Mouse (Mus musculus): ENCODE results near the gene Ccl6. TPM values are rescaled to one million over a fixed set of nuclear protein-coding genes. Genes with fewer than 3 reads are reported as not detected.

Gene Ccl6
- total RNA-seq (2021): 1 to 10 TPM; 1.4 to 1.9 TPM
- long read RNA-seq, experiment 1: 0 reads
- long read RNA-seq, experiment 2, partial matches to known transcripts: 0 of 1 reads
- long read RNA-seq, experiment 2, other reads (novel, unspliced or antisense): 0 of 1 reads

GRCm38 (mm10) chr11:83592853-83593252 is at the start of gene Ccl6:
Ccl6 (minus strand) TSS chr11:83593087.
- TF ChIP-seq CTCF (IDR thresholded peaks at IDR 0.05): no peak
- intact Hi-C loops (cut with DNase I): no loop called here

GRCm38 (mm10) chr11:83641216-83641615 is 48.3 kb upstream of the Ccl6 start:
- DNase-seq (ENCODE audit: extremely low spot score in 1 of 2, low spot score in 2 of 2): no peak
- Histone ChIP-seq H3K4me3 (no peak overlapping the region), H3K27ac (no peak overlapping the region)
- no peak for TF ChIP-seq CTCF (IDR thresholded peaks at IDR 0.05)
- intact Hi-C loops (cut with DNase I): no loop called here

More at GRCm38 (mm10) chr11:83592853-83593252, at the start of gene Ccl6:
- no peak for DNase-seq (ENCODE audit: extremely low spot score in 1 of 2, low spot score in 2 of 2)
- Histone ChIP-seq H3K4me3 (no peak within 1 kb of the TSS), H3K27ac (no peak within 1 kb of the TSS)

- intact Hi-C loops (cut with DNase I): no loop called here
- no peak overlapping the region for H3K27ac ChIP-seq
- TF ChIP-seq CTCF (IDR thresholded peaks at IDR 0.05): no peak
- no peak for DNase-seq (ENCODE audit: extremely low spot score in 1 of 2, low spot score in 2 of 2)
- no peak overlapping the region for H3K4me3 ChIP-seq
Observed at GRCm38 (mm10) chr11:83640141-83640540, 47.3 kb upstream of the Ccl6 start.

DNA sequence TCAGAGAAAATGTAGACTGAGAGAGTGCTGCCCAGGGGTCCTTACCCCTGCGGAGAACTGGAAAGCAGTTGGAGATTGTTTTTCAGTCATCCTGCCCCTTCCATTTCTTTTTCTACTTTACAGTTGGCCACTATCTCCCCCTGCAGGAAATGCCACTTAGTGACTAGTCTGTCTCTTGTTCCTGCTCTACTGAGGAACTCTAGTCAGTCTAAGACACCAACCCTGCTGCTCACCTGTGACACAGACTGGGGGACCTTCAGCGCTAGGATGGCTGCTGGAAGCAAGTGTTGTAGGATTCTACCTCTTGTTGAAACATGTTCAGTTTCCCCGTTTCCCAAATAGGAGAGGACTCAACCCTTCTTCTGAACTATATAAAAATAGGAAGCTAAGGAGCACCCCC is 46.6 kb upstream of the Ccl6 start:
- no peak for DNase-seq (ENCODE audit: extremely low spot score in 1 of 2, low spot score in 2 of 2)
- Histone ChIP-seq H3K4me3 (no peak overlapping the region), H3K27ac (no peak overlapping the region)
- TF ChIP-seq CTCF (IDR thresholded peaks at IDR 0.05): no peak; the same call in none of the 2 replicates
- intact Hi-C loops (cut with DNase I): loop anchor here (5.0 to 10.0 kb wide), 2 partner anchors 98 to 195 kb away; no protein-coding TSS in a partner anchor

GRCm38 (mm10) chr11:83638934-83639333 is 46.0 kb upstream of the Ccl6 start:
- DNase-seq (ENCODE audit: extremely low spot score in 1 of 2, low spot score in 2 of 2): no peak
- H3K4me3 ChIP-seq: no peak overlapping the region
- no peak overlapping the region for H3K27ac ChIP-seq
- intact Hi-C loops (cut with DNase I): loop anchor here (5.0 to 10.0 kb wide), 2 partner anchors 98 to 194 kb away; no protein-coding TSS in a partner anchor
- no peak for TF ChIP-seq CTCF (IDR thresholded peaks at IDR 0.05)

DNA sequence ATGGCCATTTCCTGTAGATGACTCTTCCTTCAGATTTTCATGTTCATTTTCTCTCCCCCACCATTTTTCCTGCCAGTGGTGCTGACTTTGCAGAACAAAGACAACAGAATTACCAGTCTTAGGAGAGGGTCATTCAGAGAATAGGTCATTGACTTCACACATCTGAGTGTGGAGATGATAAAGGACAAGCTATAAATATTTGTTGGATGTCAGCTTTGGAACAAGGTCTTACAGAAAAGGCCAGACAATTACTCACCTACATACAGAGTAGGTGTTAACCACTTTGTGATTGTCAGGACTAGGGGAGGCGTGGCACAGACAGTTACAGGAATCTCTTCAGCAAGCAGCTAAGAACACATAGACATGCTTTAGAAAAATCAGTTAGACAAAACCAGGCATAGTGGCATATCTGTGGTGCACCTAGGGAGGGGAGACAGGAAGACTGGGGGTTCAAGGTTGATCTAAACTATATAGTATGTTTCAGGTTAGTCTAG is 43.9 kb upstream of the Ccl6 start:
- intact Hi-C loops (cut with DNase I): loop anchor here (5.0 to 10.0 kb wide), 2 partner anchors 101 to 192 kb away; no protein-coding TSS in a partner anchor
- Histone ChIP-seq H3K27ac (no peak overlapping the region), H3K4me3 (no peak overlapping the region)
- no peak for DNase-seq (ENCODE audit: extremely low spot score in 1 of 2, low spot score in 2 of 2)
- no peak for TF ChIP-seq CTCF (IDR thresholded peaks at IDR 0.05)

DNA sequence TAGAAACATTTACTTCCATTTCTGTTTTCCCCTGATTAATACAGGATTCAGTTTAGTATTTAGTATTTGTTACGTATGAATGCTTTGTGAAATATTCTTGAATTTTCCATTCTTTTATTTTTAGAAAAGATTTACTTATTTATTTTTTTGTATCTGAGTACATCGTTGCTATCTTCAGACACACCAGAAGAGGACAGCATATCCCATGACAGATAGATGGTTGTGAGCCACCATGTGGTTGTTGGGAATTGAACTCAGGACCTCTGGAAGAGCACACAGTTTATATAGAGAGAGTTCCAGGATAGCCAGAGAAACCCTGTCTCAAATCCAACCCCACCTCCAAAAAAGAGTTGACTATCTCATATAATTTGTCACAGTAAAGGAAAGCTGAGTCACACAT is 42.0 kb upstream of the Ccl6 start:
- DNase-seq (ENCODE audit: extremely low spot score in 1 of 2, low spot score in 2 of 2): no peak
- intact Hi-C loops (cut with DNase I): loop anchor here (5.0 to 10.0 kb wide), 3 partner anchors 73 to 190 kb away; no protein-coding TSS in a partner anchor
- Histone ChIP-seq H3K27ac (no peak overlapping the region), H3K4me3 (no peak overlapping the region)
- TF ChIP-seq CTCF (IDR thresholded peaks at IDR 0.05): peak; percentile 23

DNA sequence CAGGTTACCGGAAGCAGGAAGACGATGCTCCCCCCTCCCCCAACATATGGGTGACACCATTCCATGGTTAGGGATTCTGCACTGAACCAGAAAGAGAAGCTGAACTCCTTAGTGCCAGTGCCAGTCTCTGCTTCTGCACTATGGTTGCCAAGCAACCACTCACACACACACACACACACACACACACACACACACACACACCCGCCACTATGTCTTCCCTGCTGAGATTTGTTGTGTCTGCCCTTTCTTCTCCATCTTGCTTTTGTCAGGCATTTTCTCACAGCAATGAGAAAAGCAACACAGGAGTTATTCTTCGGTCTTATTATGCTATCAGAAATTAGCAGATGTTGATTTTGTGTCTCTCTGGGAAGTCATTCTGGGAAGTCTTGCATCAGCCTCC is 41.5 kb upstream of the Ccl6 start:
- no peak overlapping the region for H3K27ac ChIP-seq
- TF ChIP-seq CTCF (IDR thresholded peaks at IDR 0.05): no peak
- no peak for DNase-seq (ENCODE audit: extremely low spot score in 1 of 2, low spot score in 2 of 2)
- H3K4me3 ChIP-seq: no peak overlapping the region
- intact Hi-C loops (cut with DNase I): loop anchor here (5.0 to 10.0 kb wide), 2 partner anchors 72 to 190 kb away; no protein-coding TSS in a partner anchor

GRCm38 (mm10) chr11:83632744-83633143 is 39.9 kb upstream of the Ccl6 start:
- intact Hi-C loops (cut with DNase I): loop anchor here (5.0 to 10.0 kb wide), 2 partner anchors 70 to 188 kb away; no protein-coding TSS in a partner anchor
- no peak overlapping the region for H3K4me3 ChIP-seq
- TF ChIP-seq CTCF (IDR thresholded peaks at IDR 0.05): peak; percentile 14
- H3K27ac ChIP-seq: no peak overlapping the region
- no peak for DNase-seq (ENCODE audit: extremely low spot score in 1 of 2, low spot score in 2 of 2)

DNA sequence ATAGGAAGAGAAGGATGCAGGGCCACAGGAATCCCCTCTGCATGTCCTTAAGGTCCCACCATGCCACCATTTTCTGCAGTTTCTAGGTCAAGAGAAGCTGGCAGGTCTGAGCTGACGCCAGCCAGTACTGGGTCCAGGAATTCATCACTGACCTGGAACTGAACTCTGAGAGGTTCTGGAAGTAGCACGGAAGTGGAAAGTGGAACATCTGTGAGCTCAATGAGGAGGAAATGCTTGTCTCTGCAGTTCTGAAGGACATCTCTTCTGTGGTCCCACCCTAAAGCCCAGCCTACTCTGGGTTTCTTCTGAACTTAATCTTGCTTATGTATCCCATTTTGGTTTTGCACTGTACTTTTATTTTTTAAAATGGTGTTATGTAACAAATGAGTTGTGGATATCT is 38.2 kb upstream of the Ccl6 start:
- Histone ChIP-seq H3K4me3 (no peak overlapping the region), H3K27ac (no peak overlapping the region)
- DNase-seq (ENCODE audit: extremely low spot score in 1 of 2, low spot score in 2 of 2): no peak
- no peak for TF ChIP-seq CTCF (IDR thresholded peaks at IDR 0.05)
- intact Hi-C loops (cut with DNase I): loop anchor here (5.0 to 10.0 kb wide), 2 partner anchors 69 to 186 kb away; no protein-coding TSS in a partner anchor

DNA sequence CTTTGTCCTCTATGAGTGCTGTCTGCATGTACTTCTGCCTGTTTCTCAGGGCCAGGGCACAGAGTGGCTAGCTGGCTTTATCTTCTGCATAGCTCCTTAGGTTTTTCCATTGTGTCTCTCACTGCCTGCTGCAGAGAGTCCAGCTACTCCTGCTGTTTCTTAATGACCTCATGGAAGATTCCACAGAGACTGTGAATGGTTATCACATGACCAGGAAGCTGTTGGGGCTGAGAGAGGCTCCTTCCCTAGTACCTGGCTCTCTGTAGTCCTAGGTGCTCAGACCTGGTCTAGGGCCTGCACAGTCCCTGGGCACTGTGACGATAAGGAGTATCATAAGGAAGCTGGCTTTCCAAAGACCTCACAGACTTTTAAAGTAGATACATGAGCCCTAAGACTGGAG is 37.7 kb upstream of the Ccl6 start:
- intact Hi-C loops (cut with DNase I): loop anchor here (5.0 to 10.0 kb wide), 2 partner anchors 68 to 186 kb away; no protein-coding TSS in a partner anchor
- no peak for TF ChIP-seq CTCF (IDR thresholded peaks at IDR 0.05)

DNA sequence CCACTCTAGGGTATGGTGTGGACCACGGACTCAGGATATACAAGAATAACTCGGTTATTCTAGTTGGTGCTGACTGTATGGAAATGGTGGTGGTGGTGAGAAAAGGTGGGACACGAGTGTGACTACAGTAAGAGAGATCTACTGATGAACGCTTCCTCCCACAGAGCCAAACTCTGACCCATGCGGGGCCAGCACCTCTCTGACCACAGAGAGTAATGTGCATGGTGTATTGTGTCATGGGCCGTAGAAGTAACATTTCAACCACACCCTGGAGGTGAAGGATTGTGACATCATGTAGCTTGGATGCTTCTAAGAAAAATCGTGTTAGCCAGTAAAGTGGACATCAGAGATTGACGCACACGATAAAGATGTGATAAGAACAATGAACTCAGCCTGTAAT is 35.9 kb upstream of the Ccl6 start:
- no peak overlapping the region for H3K27ac ChIP-seq
- no peak for DNase-seq (ENCODE audit: extremely low spot score in 1 of 2, low spot score in 2 of 2)
- intact Hi-C loops (cut with DNase I): no loop called here
- TF ChIP-seq CTCF (IDR thresholded peaks at IDR 0.05): no peak
- H3K4me3 ChIP-seq: no peak overlapping the region

More for the DNA sequence above, 37.7 kb upstream of the Ccl6 start:
- no peak for DNase-seq (ENCODE audit: extremely low spot score in 1 of 2, low spot score in 2 of 2)
- Histone ChIP-seq H3K4me3 (no peak overlapping the region), H3K27ac (no peak overlapping the region)

DNA sequence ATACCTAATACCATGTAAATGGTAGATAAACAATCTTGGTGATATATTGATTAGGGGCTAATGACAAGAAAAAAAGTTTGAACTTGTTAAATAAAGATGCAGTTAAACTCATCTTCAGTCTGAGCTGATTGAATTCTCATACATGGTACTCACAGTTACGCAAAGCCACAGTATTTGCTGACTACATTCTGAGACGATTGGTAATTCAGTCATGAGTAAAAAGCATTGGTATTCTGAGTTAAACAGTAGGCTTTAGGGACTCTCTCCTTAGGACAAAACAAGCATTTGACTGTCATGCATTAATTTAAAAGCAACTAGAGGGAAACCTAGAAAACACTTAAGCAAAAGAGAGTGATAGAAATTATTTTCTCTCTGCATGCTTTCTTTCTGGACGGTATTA is 30.7 kb upstream of the Ccl6 start:
- no peak overlapping the region for H3K4me3 ChIP-seq
- no peak for DNase-seq (ENCODE audit: extremely low spot score in 1 of 2, low spot score in 2 of 2)
- H3K27ac ChIP-seq: no peak overlapping the region
- intact Hi-C loops (cut with DNase I): no loop called here
- no peak for TF ChIP-seq CTCF (IDR thresholded peaks at IDR 0.05)

Measured in left cerebral cortex, adult 2 months (tissue).